Mouse (Mus musculus) cerebellum, adult 9-10 months (tissue): ENCODE measurements at regions not wholly inside any gene's neighbourhood (a gene's known extent, or its start where the extent isn't known, plus 50 kb on each side); places are given as distances from the start of the nearest gene placed in this dataset.

Source experiments
- DNase-seq: peaks from one replicate; pipeline ENCODE4 v3.0.0; 2022

GRCm38 (mm10) chr10:96970737-96971136 lies 353.9 kb downstream of the Btg1 start:
- DNase-seq = no peak

GRCm38 (mm10) chr10:96971810-96972209 lies 355.0 kb downstream of the Btg1 start:
- DNase-seq = no peak

- DNase-seq = peak; percentile 68
These were observed 357.6 kb downstream of the Btg1 start for GRCm38 (mm10) chr10:96974326-96974977.

GRCm38 (mm10) chr10:96976691-96977090 lies 359.9 kb downstream of the Btg1 start:
- DNase-seq = peak; percentile 73

GRCm38 (mm10) chr10:96980494-96980831 lies 363.7 kb downstream of the Btg1 start:
- DNase-seq = no peak

GRCm38 (mm10) chr10:96980832-96981515 lies 364.2 kb downstream of the Btg1 start:
- no peak for DNase-seq

- DNase-seq = no peak
These were observed 364.7 kb downstream of the Btg1 start for GRCm38 (mm10) chr10:96981516-96981869.

GRCm38 (mm10) chr10:97000871-97001270 lies 384.1 kb downstream of the Btg1 start:
- no peak for DNase-seq

- no peak for DNase-seq
These were observed 392.1 kb downstream of the Btg1 start for GRCm38 (mm10) chr10:97008873-97009272.

- DNase-seq = no peak
These were observed 393.1 kb downstream of the Btg1 start for GRCm38 (mm10) chr10:97009859-97010258.

- peak; percentile 40 for DNase-seq
These were observed 401.8 kb downstream of the Btg1 start for GRCm38 (mm10) chr10:97018641-97019040.

- DNase-seq = no peak
These were observed 412.0 kb downstream of the Btg1 start for GRCm38 (mm10) chr10:97028776-97029175.

GRCm38 (mm10) chr10:97030996-97031395 lies 414.2 kb downstream of the Btg1 start:
- peak; percentile 67 for DNase-seq

GRCm38 (mm10) chr10:97035371-97035786 lies 418.6 kb downstream of the Btg1 start:
- peak; percentile 69 for DNase-seq

- DNase-seq = no peak
These were observed 421.2 kb downstream of the Btg1 start for GRCm38 (mm10) chr10:97038025-97038424.

- DNase-seq = peak; percentile 64
These were observed 430.8 kb downstream of the Btg1 start for GRCm38 (mm10) chr10:97047566-97047965.

GRCm38 (mm10) chr10:97047996-97048395 lies 431.2 kb downstream of the Btg1 start:
- peak; percentile 56 for DNase-seq

GRCm38 (mm10) chr10:97054472-97054871 lies 424.9 kb upstream of the Dcn start:
- no peak for DNase-seq

GRCm38 (mm10) chr10:97061961-97062360 lies 417.4 kb upstream of the Dcn start:
- no peak for DNase-seq

GRCm38 (mm10) chr10:97064546-97064945 lies 414.9 kb upstream of the Dcn start:
- peak; percentile 82 for DNase-seq

GRCm38 (mm10) chr10:97078022-97078473 lies 401.4 kb upstream of the Dcn start:
- no peak for DNase-seq

- no peak for DNase-seq
These were observed 399.8 kb upstream of the Dcn start for GRCm38 (mm10) chr10:97079575-97079974.

GRCm38 (mm10) chr10:97087286-97087685 lies 392.1 kb upstream of the Dcn start:
- peak; percentile 87 for DNase-seq

GRCm38 (mm10) chr10:97090254-97090653 lies 389.2 kb upstream of the Dcn start:
- DNase-seq = no peak

GRCm38 (mm10) chr10:97093886-97094285 lies 385.5 kb upstream of the Dcn start:
- DNase-seq = no peak
